Mouse (Mus musculus) B cell, adult (primary cell): ENCODE measurements around the gene Slc19a3. TPM values are rescaled to one million over a fixed set of nuclear protein-coding genes. Genes with fewer than 3 reads are reported as not detected.

Source experiments
- total RNA-seq: library from RNA; stranded (reverse); gene quantifications from 4 replicates; pipeline ENCODE4 v1.2.4, GENCODE M21; 2023; ENCODE audit not compliant: inconsistent age

The Slc19a3 gene
- not detected in 4 replicates for total RNA-seq

GRCm38 (mm10) chr1:83038109-83038672 is at the start of gene Slc19a3:
Slc19a3 (minus strand) TSS chr1:83038448.

GRCm38 (mm10) chr1:83060643-83061042 is 22.4 kb upstream of the Slc19a3 start, which contains the start of gene Krtap28-13:
Krtap28-13 (plus strand) TSS chr1:83060930.

GRCm38 (mm10) chr1:83059278-83059677 is 21.0 kb upstream of the Slc19a3 start, which contains the start of gene A030005K14Rik:
A030005K14Rik (minus strand) TSS chr1:83059378.

GRCm38 (mm10) chr1:83044882-83045427 is 6.7 kb upstream of the Slc19a3 start, which contains the start of gene Gm47969:
Gm47969 (plus strand) TSS chr1:83044932.

GRCm38 (mm10) chr1:83042380-83042779 is 4.1 kb upstream of the Slc19a3 start, which contains the start of gene Krtap28-10:
Krtap28-10 (minus strand) TSS chr1:83042480.

GRCm38 (mm10) chr1:83000306-83000705 is 37.9 kb downstream of the Slc19a3 start, which contains the start of gene Gm47959:
Gm47959 (plus strand) TSS chr1:83000548.

Other genes starting within 250 kb of the Slc19a3 start
- 55.5 to 56.8 TPM (median 56.2 TPM) in 4 replicates for gene Agfg1, start 199.0 kb downstream of the Slc19a3 start, total RNA-seq
- gene A030005L19Rik, start 125.1 kb downstream of the Slc19a3 start, total RNA-seq = 1.6 to 2.7 TPM (median 1.8 TPM) in 3 of 4 replicates, not detected in the other
- gene A030014E15Rik, start 113.5 kb downstream of the Slc19a3 start, total RNA-seq = not detected in 4 replicates
- not detected in 4 replicates for gene Gm6217, start 107.0 kb downstream of the Slc19a3 start, total RNA-seq
- not detected in 4 replicates for gene A030003K21Rik, start 95.1 kb downstream of the Slc19a3 start, total RNA-seq
- not detected in 4 replicates for gene Gm7544, start 82.4 kb downstream of the Slc19a3 start, total RNA-seq
- not detected in 4 replicates for gene Gm47955, start 78.2 kb downstream of the Slc19a3 start, total RNA-seq
- not detected in 4 replicates for gene Gm47959, start 37.9 kb downstream of the Slc19a3 start, total RNA-seq
- gene Krtap28-10, start 4.0 kb upstream of the Slc19a3 start, total RNA-seq = not detected in 4 replicates
- gene Gm47969, start 6.5 kb upstream of the Slc19a3 start, total RNA-seq = not detected in 4 replicates
- not detected in 4 replicates for gene A030005K14Rik, start 20.9 kb upstream of the Slc19a3 start, total RNA-seq
- gene Krtap28-13, start 22.5 kb upstream of the Slc19a3 start, total RNA-seq = not detected in 4 replicates
- gene Ccl20, start 78.3 kb upstream of the Slc19a3 start, total RNA-seq = not detected in 4 replicates
- not detected in 4 replicates for gene Daw1, start 121.3 kb upstream of the Slc19a3 start, total RNA-seq